Mouse (Mus musculus) hindbrain, postnatal 0 days (tissue): ENCODE results near the gene Bcl2l13. TPM values are rescaled to one million over a fixed set of nuclear protein-coding genes. Genes with fewer than 3 reads are reported as not detected.

Source experiments
- ATAC-seq: fragments of 200-750 bp; cut with Nextera tagmentation; 2 replicates; pipeline ENCODE4 v1.8.0; 2017; ENCODE audit warnings: mild to moderate bottlenecking, moderate TSS enrichment, moderate library complexity
- DNase-seq: peaks from one replicate; pipeline ENCODE4 v3.0.0-alpha.2; 2015; ENCODE audit warnings: low spot score
- H3K27ac ChIP-seq: fragments of 300-500 bp; sonication (generic); 2 replicates; pipeline ENCODE4 v1.5.1; 2014; ENCODE audit warnings: mild to moderate bottlenecking
- H3K27me3 ChIP-seq: fragments of 300-500 bp; sonication (generic); 2 replicates; pipeline ENCODE4 v1.6.1; 2014; ENCODE audit warnings: low read length, mixed read lengths; ENCODE audit not compliant: insufficient read depth
- H3K36me3 ChIP-seq: fragments of 300-500 bp; sonication (generic); 2 replicates; pipeline ENCODE4 v1.6.1; 2014; ENCODE audit warnings: low read length, mixed read lengths; ENCODE audit not compliant: insufficient read depth
- H3K4me1 ChIP-seq: fragments of 300-500 bp; sonication (generic); 2 replicates; pipeline ENCODE4 v1.6.1; 2014; ENCODE audit warnings: antibody characterized with exemption, low read length, mixed read lengths; ENCODE audit not compliant: insufficient read depth
- H3K4me2 ChIP-seq: fragments of 300-500 bp; sonication (generic); 2 replicates; pipeline ENCODE4 v1.6.1; 2014; ENCODE audit warnings: low read depth, mild to moderate bottlenecking, low read length, moderate library complexity, mixed read lengths
- H3K4me3 ChIP-seq: fragments of 300-500 bp; sonication (generic); 2 replicates; pipeline ENCODE4 v1.5.1; 2014; ENCODE audit warnings: low read length
- H3K9ac ChIP-seq: fragments of 300-500 bp; sonication (generic); replicated peaks from 2 replicates; pipeline ENCODE4 v1.6.1; 2014; ENCODE audit warnings: mild to moderate bottlenecking, low read length, moderate library complexity, mixed read lengths
- H3K9me3 ChIP-seq: fragments of 300-500 bp; sonication (generic); 2 replicates; pipeline ENCODE4 v1.6.1; 2016; ENCODE audit warnings: low read length, mixed read lengths
- CTCF ChIP-seq: IDR thresholded peaks from 2 replicates; pipeline ENCODE4 v1.5.1; 2016; ENCODE audit warnings: antibody characterized with exemption, control low read depth, low read depth
- WGBS: fragments of 180-500 bp; shearing (Covaris S2); extraction: QIAGEN DNeasy Blood & Tissue Kit; methylation state at CpG from one replicate; pipeline ENCODE4 v1.1.7; 2014; 5-methylcytosine and 5-hydroxymethylcytosine counted together
- microRNA-seq, 2 experiments: library from miRNA; unstranded; fragments of <30 nt; microRNA quantifications; one replicate each; pipeline ENCODE4; 2016
- polyA plus RNA-seq: library from polyadenylated mRNA; unstranded; fragments of >200 nt; fragmentation: Nextera tagmentation; extraction: Ambion mirVana; gene quantifications from 2 replicates; pipeline ENCODE4 v1.2.1, GENCODE M21; 2015
- total RNA-seq: library from RNA; depleted of rRNA; stranded (reverse); fragments of >200 nt; gene quantifications from 2 replicates; pipeline ENCODE4 v1.2.3, GENCODE M21; 2014; rRNA removed

Gene Bcl2l13
- total and polyA plus RNA-seq, 2 experiments from 2014 or later: 25.5 to 177 TPM

DNA sequence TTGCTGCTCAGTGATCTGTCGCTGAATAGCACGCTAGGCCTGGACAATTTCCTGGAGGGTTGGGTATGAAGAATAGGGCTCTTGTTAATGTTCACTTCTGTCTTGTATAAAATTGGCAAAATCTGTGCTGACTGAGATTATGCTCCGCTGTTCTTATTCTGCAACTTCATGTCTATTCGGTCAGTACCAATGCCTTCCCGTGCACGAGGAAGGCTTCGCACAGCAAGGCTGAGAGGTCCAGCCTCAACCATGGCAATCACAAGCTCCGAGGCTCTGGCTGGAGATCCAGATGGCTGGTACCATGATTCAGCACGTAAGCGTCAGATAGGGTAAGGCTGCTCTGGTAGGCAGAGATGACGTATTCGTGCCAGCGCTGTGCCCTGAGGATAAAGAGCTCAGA, 105.6 kb downstream of the Bcl2l13 start:
- ATAC-seq (no peak), DNase-seq (no peak)
- Histone ChIP-seq H3K27ac (no peak overlapping the region), H3K4me1 (no peaks in the 10 kb centered on the region), H3K9me3 (no peaks in the 10 kb centered on the region), H3K36me3 (peaks cover 3% of the 10 kb centered on the region; the same call in 1 of the 2 replicates), H3K4me3 (no peak overlapping the region), H3K27me3 (no peaks in the 10 kb centered on the region), H3K4me2 (no peak overlapping the region), H3K9ac (no peak overlapping the region)
- 91% methylated on average over 13 of the region's 13 CpGs for WGBS
- no peak for TF ChIP-seq CTCF

Small RNA genes lying within 50 kb of the gene (microRNA-seq; reads per million reads assigned to microRNA genes)
- 0 reads per million in 2 experiments for gene Gm25193

Other genes starting within 250 kb of the Bcl2l13 start
- 13.2 and 16.9 TPM in 2 replicates for gene Cecr2, start 169.8 kb upstream of the Bcl2l13 start, total RNA-seq
- gene Cecr2, start 169.8 kb upstream of the Bcl2l13 start, polyA plus RNA-seq: 2.9 and 3.4 TPM in 2 replicates
- gene Slc25a18, start 62.6 kb upstream of the Bcl2l13 start, total RNA-seq: 94.7 and 105 TPM in 2 replicates
- 53.8 and 54.1 TPM in 2 replicates for gene Slc25a18, start 62.6 kb upstream of the Bcl2l13 start, polyA plus RNA-seq
- 201 and 205 TPM in 2 replicates for gene Atp6v1e1, start 13.4 kb upstream of the Bcl2l13 start, total RNA-seq
- gene Atp6v1e1, start 13.4 kb upstream of the Bcl2l13 start, polyA plus RNA-seq: 329 and 344 TPM in 2 replicates
- gene Bid, start 80.6 kb downstream of the Bcl2l13 start, total RNA-seq: 34.3 and 43.6 TPM in 2 replicates
- 41.5 and 44.3 TPM in 2 replicates for gene Bid, start 80.6 kb downstream of the Bcl2l13 start, polyA plus RNA-seq